Mouse (Mus musculus): Measurements from ENCODE around the gene Kif3c. TPM values are rescaled to one million over a fixed set of nuclear protein-coding genes. Genes with fewer than 3 reads are reported as not detected.

Gene Kif3c
- total RNA-seq, 1 experiment from 2014 or later = 4.7 TPM

DNA sequence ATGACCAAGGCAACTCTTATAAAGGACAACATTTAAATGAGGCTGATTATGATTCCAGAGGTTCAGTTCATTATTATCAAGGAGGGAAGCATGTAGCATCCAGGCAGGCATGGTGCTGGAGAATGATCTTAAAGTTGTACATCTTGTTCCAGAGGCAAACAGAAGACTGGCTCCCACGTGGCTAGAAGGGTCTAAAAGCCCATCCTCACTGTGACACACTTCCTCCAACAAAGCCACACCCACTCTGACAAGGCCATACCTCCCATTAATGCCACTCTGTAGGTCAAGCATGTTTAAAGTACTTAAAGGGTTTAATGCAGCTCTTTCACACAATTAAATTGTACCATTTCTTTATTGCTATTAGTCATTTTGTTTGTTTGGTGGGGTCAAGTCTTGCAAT is 68.8 kb downstream of the Kif3c start:
- no peak for ATAC-seq (replicated peaks in 1 of 2; ENCODE audit: insufficient read depth in 1 of 2, low FRiP score in 2 of 2, low TSS enrichment in 1 of 2, low read depth in 1 of 2, poor library complexity in 2 of 2, severe bottlenecking in 2 of 2)

GRCm38 (mm10) chr12:3436446-3436845 is 71.5 kb downstream of the Kif3c start:
- no peak for ATAC-seq (replicated peaks in 1 of 2; ENCODE audit: insufficient read depth in 1 of 2, low FRiP score in 2 of 2, low TSS enrichment in 1 of 2, low read depth in 1 of 2, poor library complexity in 2 of 2, severe bottlenecking in 2 of 2)

GRCm38 (mm10) chr12:3437815-3438214 is 72.9 kb downstream of the Kif3c start:
- ATAC-seq (replicated peaks in 1 of 2; ENCODE audit: insufficient read depth in 1 of 2, low FRiP score in 2 of 2, low TSS enrichment in 1 of 2, low read depth in 1 of 2, poor library complexity in 2 of 2, severe bottlenecking in 2 of 2) = peak in 1 of 2 experiments; percentile 42; a peak in 1 of 4 replicates

- ATAC-seq (replicated peaks in 1 of 2; ENCODE audit: insufficient read depth in 1 of 2, low FRiP score in 2 of 2, low TSS enrichment in 1 of 2, low read depth in 1 of 2, poor library complexity in 2 of 2, severe bottlenecking in 2 of 2) = no peak
Observed at GRCm38 (mm10) chr12:3440916-3441315, 76.0 kb downstream of the Kif3c start.

DNA sequence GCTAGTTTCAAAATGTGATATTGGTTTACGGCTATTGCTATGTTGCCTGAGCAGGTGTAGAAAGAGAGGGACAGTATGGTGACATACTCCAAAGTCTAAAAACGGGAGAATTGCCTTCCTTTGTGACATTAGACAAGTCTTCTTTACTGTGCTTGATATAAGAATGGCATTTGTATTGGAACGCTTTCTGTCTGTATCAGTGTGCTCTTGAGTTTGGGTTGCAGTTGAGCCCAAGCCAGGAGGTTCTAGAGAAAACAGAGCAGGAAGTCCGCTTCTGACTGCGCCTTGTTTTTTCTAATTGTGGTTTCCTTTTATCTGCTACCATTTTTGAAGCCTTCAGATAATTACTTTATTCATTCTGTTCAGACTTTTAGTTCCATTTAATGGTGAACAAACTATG is 76.4 kb downstream of the Kif3c start:
- ATAC-seq (replicated peaks in 1 of 2; ENCODE audit: insufficient read depth in 1 of 2, low FRiP score in 2 of 2, low TSS enrichment in 1 of 2, low read depth in 1 of 2, poor library complexity in 2 of 2, severe bottlenecking in 2 of 2) = peak; percentile 49 to 56; a peak in 3 of 4 replicates

DNA sequence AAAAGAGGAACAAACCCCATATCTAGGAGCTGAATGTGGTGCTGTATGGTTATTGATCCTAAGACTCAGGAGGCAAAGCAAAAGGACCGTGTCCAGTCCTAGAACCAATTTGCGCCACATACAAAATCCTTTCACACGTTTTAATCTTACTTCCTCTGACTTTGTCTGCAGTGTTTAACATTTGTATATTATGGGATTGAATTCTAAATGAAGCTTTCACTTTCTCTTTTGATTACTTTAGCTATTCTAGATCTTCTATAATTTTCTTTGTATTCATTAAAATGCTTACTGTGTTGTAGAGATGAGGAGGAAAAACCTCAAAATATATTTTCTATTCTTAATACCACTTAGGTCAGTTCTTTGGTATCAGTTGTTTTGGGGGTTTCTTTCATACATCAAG is 88.6 kb downstream of the Kif3c start:
- peak in 1 of 2 experiments; percentile 49; a peak in 2 of 4 replicates for ATAC-seq (replicated peaks in 1 of 2; ENCODE audit: insufficient read depth in 1 of 2, low FRiP score in 2 of 2, low TSS enrichment in 1 of 2, low read depth in 1 of 2, poor library complexity in 2 of 2, severe bottlenecking in 2 of 2)

Other genes with a start within 250 kb of the Kif3c start
- 149 and 188 TPM in 2 replicates for gene Rab10, start 55.2 kb upstream of the Kif3c start, total RNA-seq (2017)
- gene Asxl2, start 61.7 kb downstream of the Kif3c start, total RNA-seq (2017) = 44.6 and 50.8 TPM in 2 replicates
- gene Dtnb, start 207.2 kb downstream of the Kif3c start, total RNA-seq (2017) = 26.0 and 30.7 TPM in 2 replicates